Mouse (Mus musculus) heart, embryonic 12.5 days (tissue): ENCODE measurements around the gene Ero1l. TPM values are rescaled to one million over a fixed set of nuclear protein-coding genes. Genes with fewer than 3 reads are reported as not detected.

Experiments
- ATAC-seq: fragments of 200-750 bp; cut with Nextera tagmentation; 2 replicates; pipeline ENCODE4 v1.8.0; 2017; ENCODE audit warnings: moderate TSS enrichment, moderate library complexity; ENCODE audit not compliant: insufficient number of reproducible peaks, low FRiP score
- H3K27ac ChIP-seq: fragments of 300-500 bp; sonication (generic); 2 replicates; pipeline ENCODE4 v1.5.1; 2016; ENCODE audit warnings: mild to moderate bottlenecking, moderate library complexity; ENCODE audit not compliant: poor library complexity, severe bottlenecking
- H3K27me3 ChIP-seq: fragments of 300-500 bp; sonication (generic); replicated peaks from 2 replicates; pipeline ENCODE4 v1.6.1; 2016; ENCODE audit warnings: mild to moderate bottlenecking, moderate library complexity
- H3K36me3 ChIP-seq: fragments of 300-500 bp; sonication (generic); 2 replicates; pipeline ENCODE4 v1.6.1; 2016; ENCODE audit warnings: mild to moderate bottlenecking, moderate library complexity
- H3K4me1 ChIP-seq: fragments of 300-500 bp; sonication (generic); replicated peaks from 2 replicates; pipeline ENCODE4 v1.6.1; 2016; ENCODE audit warnings: mild to moderate bottlenecking
- H3K4me2 ChIP-seq: fragments of 300-500 bp; sonication (generic); 2 replicates; pipeline ENCODE4 v1.6.1; 2016; ENCODE audit warnings: mild to moderate bottlenecking, moderate library complexity
- H3K4me3 ChIP-seq: fragments of 300-500 bp; sonication (generic); 2 replicates; pipeline ENCODE4 v1.5.1; 2016; ENCODE audit warnings: mild to moderate bottlenecking
- H3K9ac ChIP-seq: fragments of 300-500 bp; sonication (generic); 2 replicates; pipeline ENCODE4 v1.6.1; 2016; ENCODE audit warnings: mild to moderate bottlenecking, moderate library complexity
- H3K9me3 ChIP-seq: fragments of 300-500 bp; sonication (generic); replicated peaks from 2 replicates; pipeline ENCODE4 v1.6.1; 2016; ENCODE audit warnings: mild to moderate bottlenecking, moderate library complexity
- WGBS: fragments of 180-500 bp; shearing (Covaris S2); methylation state at CpG from one replicate; pipeline ENCODE4 v1.1.7; 2016; 5-methylcytosine and 5-hydroxymethylcytosine counted together
- polyA plus RNA-seq: library from polyadenylated mRNA; unstranded; fragments of >200 nt; fragmentation: Nextera tagmentation; extraction: Ambion mirVana; gene quantifications from 2 replicates; pipeline ENCODE4 v1.2.1, GENCODE M21; 2016

The Ero1l gene
- polyA plus RNA-seq, 1 experiment from 2014 or later, result 58.6 TPM

GRCm38 (mm10) chr14:45304389-45304788, 14.2 kb downstream of the Ero1l start:
- Histone ChIP-seq H3K9ac (no peak overlapping the region), H3K27ac (no peak overlapping the region), H3K4me2 (no peak overlapping the region), H3K4me1 (peaks cover 6% of the 10 kb centered on the region), H3K4me3 (no peak overlapping the region), H3K9me3 (no peaks in the 10 kb centered on the region), H3K36me3 (peaks cover 51% of the 10 kb centered on the region), H3K27me3 (no peaks in the 10 kb centered on the region)
- no peak for ATAC-seq
- 65% methylated on average over 4 of the region's 4 CpGs for WGBS

- Histone ChIP-seq H3K36me3 (peaks cover 56% of the 10 kb centered on the region), H3K27ac (no peak overlapping the region), H3K9me3 (no peaks in the 10 kb centered on the region), H3K9ac (no peak overlapping the region), H3K4me2 (no peak overlapping the region), H3K4me3 (no peak overlapping the region), H3K4me1 (0 out of 2 replicates have a peak, but pooled peaks cover 5% of the 10 kb centered on the region), H3K27me3 (no peaks in the 10 kb centered on the region)
- no peak for ATAC-seq
- WGBS, result 58% methylated on average over 4 of the region's 4 CpGs
Measured at GRCm38 (mm10) chr14:45303939-45304338, 14.6 kb downstream of the Ero1l start.

GRCm38 (mm10) chr14:45291608-45292007, 27.0 kb downstream of the Ero1l start:
- Histone ChIP-seq H3K9ac (no peak overlapping the region), H3K4me2 (no peak overlapping the region), H3K9me3 (no peaks in the 10 kb centered on the region), H3K27ac (no peak overlapping the region), H3K27me3 (no peaks in the 10 kb centered on the region), H3K4me1 (no peaks in the 10 kb centered on the region), H3K36me3 (peaks cover 39% of the 10 kb centered on the region), H3K4me3 (no peak overlapping the region)
- no peak for ATAC-seq
- 87% methylated on average over 4 of the region's 4 CpGs for WGBS

GRCm38 (mm10) chr14:45282066-45282465, 36.5 kb downstream of the Ero1l start:
- Histone ChIP-seq H3K27ac (no peak overlapping the region), H3K36me3 (peaks cover 23% of the 10 kb centered on the region), H3K9ac (no peak overlapping the region), H3K9me3 (no peaks in the 10 kb centered on the region), H3K4me3 (no peak overlapping the region), H3K4me1 (no peaks in the 10 kb centered on the region), H3K27me3 (no peaks in the 10 kb centered on the region), H3K4me2 (no peak overlapping the region)
- WGBS, result 84% methylated on average over 3 of the region's 3 CpGs
- ATAC-seq, result no peak

GRCm38 (mm10) chr14:45275816-45276215, 42.8 kb downstream of the Ero1l start:
- 84% methylated on average over 6 of the region's 6 CpGs for WGBS
- H3K9me3 ChIP-seq, result no peaks in the 10 kb centered on the region

GRCm38 (mm10) chr14:45263831-45264592, 54.6 kb downstream of the Ero1l start:
- H3K4me3 ChIP-seq, result no peak overlapping the region
- no peak overlapping the region for H3K4me2 ChIP-seq
- H3K9me3 ChIP-seq, result no peaks in the 10 kb centered on the region
- no peak for ATAC-seq
- no peaks in the 10 kb centered on the region for H3K27me3 ChIP-seq
- no peak overlapping the region for H3K27ac ChIP-seq
- no peak overlapping the region for H3K9ac ChIP-seq
- WGBS, result 77% methylated on average over 3 of the region's 3 CpGs
- peaks cover 6% of the 10 kb centered on the region for H3K36me3 ChIP-seq
- H3K4me1 ChIP-seq, result no peaks in the 10 kb centered on the region

More at GRCm38 (mm10) chr14:45275816-45276215, 42.8 kb downstream of the Ero1l start:
- Histone ChIP-seq H3K4me3 (no peak overlapping the region), H3K9ac (no peak overlapping the region), H3K4me1 (no peaks in the 10 kb centered on the region), H3K27ac (no peak overlapping the region), H3K36me3 (peaks cover 19% of the 10 kb centered on the region), H3K4me2 (no peak overlapping the region), H3K27me3 (no peaks in the 10 kb centered on the region)
- ATAC-seq, result no peak

GRCm38 (mm10) chr14:45251548-45252076, 67.0 kb downstream of the Ero1l start:
- Histone ChIP-seq H3K9me3 (no peaks in the 10 kb centered on the region), H3K4me1 (no peaks in the 10 kb centered on the region), H3K27me3 (no peaks in the 10 kb centered on the region), H3K4me2 (no peak overlapping the region), H3K9ac (no peak overlapping the region), H3K36me3 (peaks cover 5% of the 10 kb centered on the region; the same call in 1 of the 2 replicates), H3K27ac (no peak overlapping the region), H3K4me3 (no peak overlapping the region)
- ATAC-seq, result no peak
- WGBS, result 85% methylated on average over 4 of the region's 4 CpGs

GRCm38 (mm10) chr14:45241613-45242012, 77.0 kb downstream of the Ero1l start:
- Histone ChIP-seq H3K36me3 (peaks cover 1% of the 10 kb centered on the region; the same call in 1 of the 2 replicates), H3K4me2 (no peak overlapping the region), H3K9ac (no peak overlapping the region), H3K9me3 (no peaks in the 10 kb centered on the region), H3K27me3 (no peaks in the 10 kb centered on the region), H3K4me1 (no peaks in the 10 kb centered on the region), H3K4me3 (no peak overlapping the region), H3K27ac (no peak overlapping the region)
- ATAC-seq, result no peak
- WGBS, result 43% methylated on average over 1 of the region's 1 CpGs

GRCm38 (mm10) chr14:45239042-45239441, 79.5 kb downstream of the Ero1l start:
- no peak overlapping the region for H3K4me2 ChIP-seq
- 72% methylated on average over 2 of the region's 2 CpGs for WGBS

More at GRCm38 (mm10) chr14:45239042-45239441, 79.5 kb downstream of the Ero1l start:
- H3K4me1 ChIP-seq, result no peaks in the 10 kb centered on the region
- H3K4me3 ChIP-seq, result no peak overlapping the region
- H3K27me3 ChIP-seq, result no peaks in the 10 kb centered on the region
- no peak overlapping the region for H3K9ac ChIP-seq
- H3K36me3 ChIP-seq, result no peaks in the 10 kb centered on the region
- no peak for ATAC-seq
- H3K27ac ChIP-seq, result no peak overlapping the region
- no peaks in the 10 kb centered on the region for H3K9me3 ChIP-seq
